ENCODE assay signal across 19 mouse cellular contexts in the genomic region with DNA sequence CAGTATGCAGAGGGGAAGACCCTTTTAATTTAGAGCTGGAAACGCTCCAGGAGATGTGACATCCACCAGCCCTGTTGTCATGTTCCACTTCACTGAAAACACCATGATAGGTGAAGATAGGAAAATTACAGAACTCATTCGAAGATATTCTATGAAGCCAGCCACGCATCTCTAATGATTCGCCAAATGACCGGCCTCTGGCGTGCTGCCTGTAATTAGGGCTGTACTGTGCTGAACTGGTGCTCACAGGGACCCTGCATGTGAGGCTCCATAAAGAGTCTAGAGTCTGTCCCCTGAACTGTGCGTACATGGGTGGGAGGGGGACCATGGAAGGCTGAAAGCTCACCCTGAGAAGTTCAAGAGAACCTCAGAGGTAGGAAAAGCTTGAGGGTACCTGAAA. TPM values are rescaled to one million over a fixed set of nuclear protein-coding genes. Genes with fewer than 3 reads are reported as not detected.
DNase-seq lines count a peak whose midpoint lies in the region; ATAC-seq lines count a peak whose summit lies in the region.
"Had no signal": no experiment of that assay in that cellular context is flagged by ENCODE, and none has a peak within 500 bp of the region (broad histone marks: within the 10 kb centered on the region; RNA-seq: fewer than 3 reads in every experiment).

No protein-coding gene starts in this region.

- H3K27ac ChIP-seq in forebrain, embryonic 11.5 days (ENCODE audit: low read depth, low read length) = no peak overlapping the region
- H3K27ac ChIP-seq in forebrain, embryonic 10.5 days = no peak overlapping the region
- H3K27ac ChIP-seq in forebrain, embryonic 16.5 days (ENCODE audit: low read length) = no peak overlapping the region
- peak overlapping the region; percentile 34 for H3K27ac ChIP-seq in neural tube, embryonic 13.5 days (replicated peaks)
- H3K27ac ChIP-seq: heart, adult 2 months; limb, embryonic 13.5 days; liver, embryonic 14.5 days had no signal

- no peak overlapping the region for H3K9ac ChIP-seq in forebrain, embryonic 11.5 days (ENCODE audit: low read length)
- H3K9ac ChIP-seq in forebrain, embryonic 16.5 days (replicated peaks; ENCODE audit: low read depth, low read length) = no peak overlapping the region
- no peak overlapping the region for H3K9ac ChIP-seq in neural tube, embryonic 13.5 days
- H3K9ac ChIP-seq: limb, embryonic 13.5 days; liver, embryonic 14.5 days had no signal

- WGBS in forebrain, embryonic 11.5 days = 74% methylated on average over 7 of the region's 7 CpGs
- 85% methylated on average over 7 of the region's 7 CpGs for WGBS in forebrain, embryonic 10.5 days
- WGBS in forebrain, embryonic 16.5 days = 18% methylated on average over 7 of the region's 7 CpGs
- WGBS in neural tube, embryonic 13.5 days = 65% methylated on average over 7 of the region's 7 CpGs

- 0 out of 2 replicates have a peak, but pooled peaks have one; percentile 51 for ATAC-seq in forebrain, embryonic 11.5 days (replicated peaks; ENCODE audit: low FRiP score)
- ATAC-seq in forebrain, embryonic 16.5 days = peak; percentile 82
- 0 out of 2 replicates have a peak, but pooled peaks have one; percentile 29 for ATAC-seq in neural tube, embryonic 13.5 days (ENCODE audit: low read depth)

- no peaks in the 10 kb centered on the region for H3K4me1 ChIP-seq in forebrain, embryonic 11.5 days (replicated peaks; ENCODE audit: control insufficient read depth, insufficient read depth, low read length)
- H3K4me1 ChIP-seq in forebrain, embryonic 10.5 days = peaks cover 9% of the 10 kb centered on the region; the same call in 1 of the 2 replicates
- peaks cover 20% of the 10 kb centered on the region for H3K4me1 ChIP-seq in forebrain, embryonic 16.5 days (replicated peaks; ENCODE audit: control insufficient read depth, insufficient read depth, low read length)
- peaks cover 39% of the 10 kb centered on the region for H3K4me1 ChIP-seq in neural tube, embryonic 13.5 days (replicated peaks)
- H3K4me1 ChIP-seq: megakaryocyte, embryonic 14.5 days had no signal

- no peaks in the 10 kb centered on the region for H3K36me3 ChIP-seq in forebrain, embryonic 11.5 days (ENCODE audit: control insufficient read depth, insufficient read depth, low read length)
- no peaks in the 10 kb centered on the region for H3K36me3 ChIP-seq in forebrain, embryonic 10.5 days (replicated peaks)
- H3K36me3 ChIP-seq in forebrain, embryonic 16.5 days (ENCODE audit: control insufficient read depth, insufficient read depth) = no peaks in the 10 kb centered on the region
- no peaks in the 10 kb centered on the region for H3K36me3 ChIP-seq in neural tube, embryonic 13.5 days
- H3K36me3 ChIP-seq: limb, embryonic 13.5 days had no signal

- DNase-seq in forebrain, embryonic 11.5 days (ENCODE audit: low spot score) = no peak
- DNase-seq in forebrain, embryonic 10.5 days (ENCODE audit: extremely low spot score, low spot score) = no peak
- DNase-seq in Muller cell, postnatal 12 days (ENCODE audit: inconsistent ontology term) = peak; percentile 67
- no peak for DNase-seq in frontal cortex, postnatal 10 days (ENCODE audit: low spot score in 2 of 2)
- DNase-seq in right cerebral cortex, adult 18-20 months = no peak
- DNase-seq: adrenal gland, postnatal 10 days; cerebellum, adult 18-20 months; gastrocnemius, postnatal 10 days; heart, adult 2 months; kidney, adult 9 months; kidney, postnatal 36 days; layer of hippocampus, adult 9-11 months; right cerebral cortex, postnatal 4 days; thymus, postnatal 25 days had no signal

- no peak overlapping the region for H3K4me3 ChIP-seq in forebrain, embryonic 11.5 days (ENCODE audit: low read depth, low read length)
- H3K4me3 ChIP-seq in forebrain, embryonic 10.5 days = no peak overlapping the region
- no peak overlapping the region for H3K4me3 ChIP-seq in forebrain, embryonic 16.5 days (replicated peaks; ENCODE audit: low read length)
- H3K4me3 ChIP-seq in neural tube, embryonic 13.5 days = no peak overlapping the region
- H3K4me3 ChIP-seq: heart, adult 2 months; limb, embryonic 13.5 days; megakaryocyte, embryonic 14.5 days had no signal

- H3K9me3 ChIP-seq in forebrain, embryonic 11.5 days (ENCODE audit: control insufficient read depth, low read length) = no peaks in the 10 kb centered on the region
- no peaks in the 10 kb centered on the region for H3K9me3 ChIP-seq in forebrain, embryonic 10.5 days
- no peaks in the 10 kb centered on the region for H3K9me3 ChIP-seq in forebrain, embryonic 16.5 days (ENCODE audit: control insufficient read depth, low read length)
- H3K9me3 ChIP-seq in neural tube, embryonic 13.5 days = no peaks in the 10 kb centered on the region
- H3K9me3 ChIP-seq: limb, embryonic 13.5 days had no signal

- H3K27me3 ChIP-seq in forebrain, embryonic 11.5 days (ENCODE audit: control insufficient read depth, insufficient read depth, low read length) = no peaks in the 10 kb centered on the region
- no peaks in the 10 kb centered on the region for H3K27me3 ChIP-seq in forebrain, embryonic 10.5 days (ENCODE audit: poor library complexity, severe bottlenecking)
- no peaks in the 10 kb centered on the region for H3K27me3 ChIP-seq in forebrain, embryonic 16.5 days (replicated peaks; ENCODE audit: control insufficient read depth, insufficient read depth, low read length)
- H3K27me3 ChIP-seq in neural tube, embryonic 13.5 days = no peaks in the 10 kb centered on the region
- H3K27me3 ChIP-seq: limb, embryonic 13.5 days had no signal

- H3K4me2 ChIP-seq in forebrain, embryonic 11.5 days (ENCODE audit: low read depth, low read length, severe bottlenecking) = no peak overlapping the region
- H3K4me2 ChIP-seq in forebrain, embryonic 16.5 days (ENCODE audit: low read length) = peak overlapping the region; percentile 18; the same call in 1 of the 2 replicates
- H3K4me2 ChIP-seq in neural tube, embryonic 13.5 days = no peak overlapping the region
- H3K4me2 ChIP-seq: limb, embryonic 13.5 days had no signal

RNA-seq across cellular contexts. Expression of gene Kazn, which starts 53.6 kb away (rescaled TPM):
- 17.3 and 18.1 TPM in 2 replicates for polyA plus RNA-seq in forebrain, embryonic 11.5 days (2014; fragmentation: Nextera tagmentation; extraction: Ambion mirVana)
- 11.4 and 11.8 TPM in 2 replicates for polyA plus RNA-seq in forebrain, embryonic 10.5 days (2016; fragmentation: Nextera tagmentation; extraction: Ambion mirVana)
- 26.5 and 27.6 TPM in 2 replicates for polyA plus RNA-seq in forebrain, embryonic 16.5 days (2015; fragmentation: Nextera tagmentation; extraction: Ambion mirVana)
- polyA plus RNA-seq in neural tube, embryonic 13.5 days (2015; fragmentation: Nextera tagmentation; extraction: Ambion mirVana) = 18.9 and 19.0 TPM in 2 replicates

Comparison
In these comparisons a context has a peak if more than half of its experiments do, and no peak if none do; other contexts are left out.
1. ATAC-seq: peak in every context shown above with its lines; median percentile 82 in forebrain, embryonic 16.5 days; 51 in forebrain, embryonic 11.5 days; 29 in neural tube, embryonic 13.5 days.